Mouse (Mus musculus) WW6 (cell line): ENCODE results near the gene Mapre3.
"Not testable (repeated sequence)": the region's sequence is repeated elsewhere in the genome, so short reads cannot be mapped to it uniquely, and the experiment has no call there.

Experiments
- DNase-seq: peaks from one replicate; pipeline ENCODE4 v3.0.0-alpha.2; 2013; ENCODE audit warnings: low read depth, low spot score

Gene Mapre3

DNA sequence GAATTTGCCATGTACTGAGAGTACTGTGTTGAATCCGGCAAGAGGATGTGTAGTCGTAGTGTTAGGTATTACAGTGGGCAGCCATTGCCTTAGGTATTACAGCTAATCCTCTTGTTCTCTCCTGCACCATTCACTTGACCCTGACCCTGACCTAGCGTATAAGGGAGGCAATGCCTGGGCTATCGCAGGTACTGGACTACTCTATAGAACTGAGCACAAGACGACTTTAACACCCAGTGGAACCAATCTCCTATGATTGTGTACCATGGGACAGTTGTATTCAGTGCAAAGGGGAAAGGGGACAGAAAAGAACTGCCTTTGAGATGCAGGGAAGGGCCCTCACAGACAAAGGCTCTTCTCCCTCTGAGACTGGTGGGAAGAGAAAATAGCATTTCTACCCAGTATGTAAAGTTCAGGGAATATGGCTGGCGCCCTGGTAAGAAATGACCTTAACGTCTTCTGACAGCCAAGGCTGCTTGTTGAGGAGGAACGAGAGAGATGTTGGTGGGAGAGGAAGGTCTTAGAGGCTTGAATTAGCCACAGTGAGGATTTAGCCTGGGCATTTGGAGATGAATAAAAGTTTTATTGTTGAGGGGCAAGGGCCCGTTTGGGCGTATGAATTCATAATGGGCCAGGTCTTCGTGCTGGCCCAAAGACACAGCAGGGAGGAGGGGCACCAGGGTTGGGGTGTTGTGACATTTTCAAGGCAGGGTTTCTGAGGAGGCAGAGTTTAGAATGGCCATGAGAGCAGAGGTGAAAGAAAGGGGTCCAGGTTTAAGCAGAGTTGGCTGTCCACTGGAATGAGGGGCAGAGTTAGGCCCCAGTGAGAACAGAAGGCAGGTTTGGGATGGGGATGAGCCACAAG is 9.9 kb downstream of the Mapre3 start:
- no peak for DNase-seq

DNA sequence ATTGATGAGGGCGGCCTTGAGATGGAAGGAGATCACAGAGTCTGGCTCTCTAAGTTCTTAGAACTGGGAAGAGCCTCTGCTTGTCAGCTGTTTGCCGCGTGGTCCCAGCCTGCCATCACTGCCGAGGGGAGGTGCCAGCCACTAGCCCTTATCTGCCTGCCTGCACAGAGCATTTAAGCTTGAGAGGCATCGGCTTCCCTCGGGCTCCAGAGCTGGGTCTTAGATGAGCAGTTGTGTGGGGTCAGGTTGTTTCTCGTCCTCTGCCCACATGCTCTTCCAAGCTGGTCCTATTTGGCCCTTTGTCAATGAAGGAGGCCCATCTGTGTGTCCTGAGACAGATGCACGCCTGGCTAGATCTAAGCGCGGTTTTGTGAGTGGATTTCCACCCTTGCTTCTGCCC is 10.7 kb downstream of the Mapre3 start:
- DNase-seq: no peak

DNA sequence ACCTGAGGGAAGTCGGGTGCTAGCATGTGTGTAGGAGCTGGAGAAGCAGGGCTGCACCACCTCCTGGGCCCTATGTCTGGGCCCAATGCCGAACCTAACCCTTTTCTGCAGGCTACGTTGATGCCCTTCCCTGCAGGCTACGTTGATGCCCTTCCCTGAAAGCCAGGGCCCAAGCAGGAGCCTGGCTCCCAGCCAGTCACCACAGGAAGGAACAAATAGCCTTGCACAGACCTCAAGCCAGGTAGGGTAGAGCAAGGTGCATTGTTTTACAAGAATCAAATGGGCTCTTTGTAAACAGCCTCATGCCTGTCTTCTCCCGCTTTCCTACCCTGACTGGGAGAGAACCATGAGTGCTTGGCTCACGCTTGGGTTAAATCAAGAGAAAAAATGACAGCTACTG is 11.4 kb downstream of the Mapre3 start:
- no peak for DNase-seq

DNA sequence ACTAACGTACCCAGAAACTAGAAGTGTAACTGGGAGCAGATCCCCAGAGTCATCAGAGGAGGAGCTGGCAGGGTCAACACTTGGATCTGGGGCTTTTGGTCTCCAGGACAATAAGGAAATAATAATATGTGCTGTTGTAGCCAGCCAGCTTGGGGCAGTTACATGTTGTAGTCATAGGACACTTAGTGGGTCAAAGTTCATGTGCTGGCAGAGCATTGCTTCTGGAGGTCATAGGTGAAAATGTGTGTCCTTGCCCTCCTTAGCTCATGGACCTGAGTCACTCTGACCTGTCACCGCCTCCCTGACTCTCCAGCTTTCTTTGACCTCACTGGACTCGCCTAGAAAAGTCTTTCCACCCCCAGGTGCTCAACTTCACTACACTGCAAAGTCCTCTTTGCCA is 19.0 kb downstream of the Mapre3 start:
- no peak for DNase-seq

DNA sequence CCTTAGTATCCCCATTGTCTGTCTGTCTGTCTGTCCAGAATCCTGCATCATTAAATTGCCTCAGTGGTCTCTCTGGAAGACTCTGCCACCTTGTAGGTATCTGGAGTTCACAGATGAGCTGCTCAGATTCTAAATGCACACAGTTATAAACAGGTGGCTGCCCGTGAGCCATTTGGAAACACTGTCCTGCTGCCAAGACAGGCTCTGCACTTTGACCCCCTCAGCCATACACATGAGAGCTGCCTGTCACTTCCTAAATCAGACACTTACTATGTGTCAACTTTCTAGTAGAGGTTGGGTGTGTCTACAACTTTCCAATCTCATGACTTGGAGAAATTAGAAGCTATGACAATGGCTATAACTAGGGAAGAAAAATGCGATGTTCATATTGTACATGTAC is 25.3 kb downstream of the Mapre3 start:
- DNase-seq: no peak

DNA sequence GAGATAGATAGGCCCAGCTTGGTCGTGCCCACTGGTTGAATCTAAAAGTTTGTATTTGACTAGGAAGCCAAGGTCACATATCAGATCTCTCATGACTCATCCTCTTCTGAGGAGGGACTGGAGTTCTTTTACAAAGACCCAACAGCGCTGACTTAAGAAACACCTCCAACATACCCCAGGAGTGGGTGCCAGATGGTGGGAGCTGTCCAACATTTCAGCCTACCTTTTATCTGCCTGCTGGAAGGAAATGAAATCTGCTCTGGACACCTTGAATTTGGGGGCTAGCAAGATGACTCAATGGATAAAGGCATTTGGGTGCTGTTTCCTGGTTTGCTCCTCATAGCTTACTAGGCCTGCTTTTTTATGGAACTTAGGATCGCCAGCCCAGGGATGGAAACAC is 27.5 kb downstream of the Mapre3 start:
- no peak for DNase-seq

DNA sequence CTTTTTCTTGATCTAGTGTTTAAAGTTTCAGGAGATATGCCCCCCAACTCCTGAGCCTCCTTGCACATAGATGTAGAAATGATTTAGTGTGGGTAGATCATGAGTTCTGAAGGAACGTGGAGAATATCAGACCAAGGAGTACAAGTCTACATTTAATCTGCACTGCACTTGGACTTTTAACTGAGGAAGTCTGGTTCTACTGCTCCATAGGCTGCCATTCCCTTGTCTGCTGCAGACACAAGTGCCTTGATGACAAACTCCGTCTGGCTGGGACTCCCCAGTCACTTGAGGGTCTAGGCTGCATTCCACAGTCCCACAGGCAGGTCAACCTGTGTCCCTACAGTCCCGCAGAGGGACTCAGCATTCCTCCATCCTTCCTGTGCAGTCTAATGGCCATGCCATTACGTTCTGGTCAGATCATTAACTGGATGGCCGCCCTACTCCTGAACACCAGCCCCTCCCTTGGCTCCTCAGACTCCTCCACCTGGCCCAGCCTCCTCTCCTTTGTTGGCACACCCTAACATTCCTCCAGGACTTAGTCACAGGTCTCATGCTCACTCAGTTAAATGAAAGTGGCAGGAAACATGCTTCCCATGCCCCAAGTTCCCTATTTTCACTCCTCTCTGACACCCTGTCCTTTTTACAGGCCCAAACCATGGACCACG is 35.6 kb downstream of the Mapre3 start:
- DNase-seq: no peak

DNA sequence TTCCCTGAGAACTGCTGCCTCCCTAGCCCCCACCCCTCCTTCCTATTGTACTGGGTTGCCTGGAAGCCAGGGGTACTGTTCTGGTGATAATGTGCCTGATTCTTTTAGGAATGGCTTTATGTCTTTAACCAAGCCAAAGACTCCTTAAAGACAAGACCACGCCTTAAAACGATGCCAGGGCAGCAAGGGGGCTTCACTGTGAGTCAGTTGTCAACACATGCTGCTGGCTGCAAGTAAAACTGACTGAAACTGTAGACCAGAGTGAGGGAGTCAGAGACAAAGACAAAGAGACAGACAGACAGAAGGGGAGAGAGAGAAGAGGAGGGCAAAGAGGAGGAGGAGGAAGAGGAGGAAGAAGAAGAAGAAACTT is 36.1 kb downstream of the Mapre3 start:
- no peak for DNase-seq

DNA sequence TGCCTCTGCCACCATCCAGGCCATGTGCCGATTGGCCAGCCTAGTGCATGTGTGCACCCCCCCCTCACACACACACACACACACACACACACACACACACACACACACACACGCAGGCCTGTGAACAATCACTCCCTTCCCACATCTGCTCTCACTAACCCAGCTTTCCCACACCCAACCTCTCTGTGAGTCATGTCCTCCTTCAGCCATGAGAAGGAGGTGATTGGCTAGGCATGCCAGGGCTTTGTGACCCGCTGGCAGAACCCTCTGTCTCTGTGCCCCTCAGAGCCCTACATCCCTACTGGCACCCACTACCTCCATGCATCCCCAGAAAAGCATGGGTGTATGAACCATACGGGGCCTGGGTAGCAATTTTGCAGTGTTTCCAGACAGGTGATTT is 39.1 kb downstream of the Mapre3 start:
- DNase-seq: no peak

DNA sequence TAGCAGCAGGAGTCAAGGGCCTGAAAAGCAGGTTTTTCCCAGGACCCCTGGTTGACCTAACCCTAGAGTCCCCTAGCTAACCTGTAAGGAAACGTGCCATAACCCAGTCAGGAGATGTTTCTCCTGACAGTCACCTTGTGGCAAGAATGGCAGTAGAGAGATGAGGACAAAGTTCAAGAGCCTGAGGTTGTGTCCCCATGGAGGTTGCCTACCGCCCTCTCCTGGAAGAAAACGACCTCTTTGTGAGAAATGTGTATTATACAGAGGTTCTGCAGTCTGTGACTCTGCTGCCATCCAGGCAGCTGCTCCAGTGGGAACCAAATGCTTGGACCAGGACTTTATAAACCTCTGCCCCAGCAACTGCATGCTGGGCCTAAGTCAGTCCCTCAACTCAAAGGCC is 41.2 kb downstream of the Mapre3 start:
- no peak for DNase-seq

DNA sequence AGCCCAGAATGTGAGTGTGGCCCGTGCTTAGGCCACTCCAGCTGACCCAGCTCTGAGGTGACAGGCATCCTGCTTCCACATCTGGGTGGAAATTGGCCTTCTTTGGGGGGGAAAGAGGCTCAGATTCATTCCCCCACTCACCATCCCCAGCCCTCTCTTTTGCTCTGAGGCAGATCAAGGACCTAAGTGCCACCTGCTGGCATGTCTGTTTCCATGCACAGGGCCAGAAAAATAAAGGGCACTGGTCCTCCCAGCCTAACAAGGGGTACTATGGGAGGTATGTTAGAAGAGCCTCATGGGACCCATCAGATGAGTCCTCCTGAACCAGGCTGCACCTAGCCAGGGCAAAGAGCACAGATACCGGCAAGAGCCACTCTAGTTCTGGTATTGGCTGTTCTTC is 41.7 kb downstream of the Mapre3 start:
- DNase-seq: no peak

DNA sequence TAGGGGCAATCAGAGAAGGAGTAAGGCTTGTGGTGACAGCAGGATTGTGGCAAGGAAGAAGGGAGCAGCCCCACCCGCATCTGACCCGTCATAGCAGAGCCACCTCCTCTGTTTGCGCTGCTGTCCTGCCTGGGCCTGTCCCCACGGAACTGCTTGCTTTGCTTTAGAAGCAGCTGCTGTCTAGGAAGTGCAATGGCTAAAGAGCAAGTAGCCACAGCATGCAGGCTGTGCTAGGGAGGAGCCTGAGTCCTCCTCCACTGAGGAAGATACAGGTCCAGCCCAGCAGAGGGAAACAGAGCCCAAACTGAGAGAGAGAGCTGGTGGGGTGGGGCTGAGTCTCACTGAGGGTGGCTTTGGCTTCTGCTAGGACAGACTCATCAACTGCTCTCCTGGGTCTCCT is 49.4 kb downstream of the Mapre3 start:
- no peak for DNase-seq

DNA sequence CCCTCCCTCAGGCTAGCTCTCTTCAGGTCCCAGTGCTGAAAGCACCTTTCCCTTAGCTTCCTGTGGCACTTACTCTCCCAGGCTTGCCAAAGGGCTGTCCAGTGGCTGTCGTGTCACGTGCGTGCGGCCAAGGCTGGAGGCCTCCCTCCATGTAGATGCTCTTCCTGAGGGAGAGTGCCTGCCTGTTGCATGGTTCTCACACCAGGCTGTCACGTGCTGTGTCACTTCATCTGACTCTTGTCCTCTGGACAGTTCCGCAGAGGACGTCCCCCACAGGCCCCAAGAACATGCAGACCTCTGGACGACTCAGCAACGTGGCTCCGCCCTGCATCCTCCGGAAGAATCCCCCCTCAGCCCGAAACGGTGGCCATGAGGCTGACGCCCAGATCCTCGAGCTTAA is 49.9 kb downstream of the Mapre3 start:
- DNase-seq: no peak

DNA sequence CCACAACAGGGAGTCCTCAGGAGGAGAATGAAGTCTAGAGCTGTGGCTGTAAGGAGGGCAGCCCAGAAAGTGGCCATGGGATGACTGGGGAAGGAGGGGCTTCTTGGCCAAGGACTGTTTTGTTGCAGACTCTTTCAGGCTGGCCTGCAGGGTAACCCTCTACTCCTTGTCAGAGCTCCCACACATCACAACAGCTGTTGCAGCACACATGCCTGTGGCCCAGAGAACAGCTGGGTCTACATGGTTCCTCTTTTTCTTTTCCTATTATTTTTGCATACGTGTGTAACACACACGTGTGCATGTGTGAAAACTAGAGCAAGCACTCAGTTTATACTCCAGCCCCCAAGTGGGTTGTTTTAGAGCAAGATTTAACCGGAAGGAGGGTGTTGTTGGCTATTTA is 52.4 kb downstream of the Mapre3 start:
- no peak for DNase-seq

DNA sequence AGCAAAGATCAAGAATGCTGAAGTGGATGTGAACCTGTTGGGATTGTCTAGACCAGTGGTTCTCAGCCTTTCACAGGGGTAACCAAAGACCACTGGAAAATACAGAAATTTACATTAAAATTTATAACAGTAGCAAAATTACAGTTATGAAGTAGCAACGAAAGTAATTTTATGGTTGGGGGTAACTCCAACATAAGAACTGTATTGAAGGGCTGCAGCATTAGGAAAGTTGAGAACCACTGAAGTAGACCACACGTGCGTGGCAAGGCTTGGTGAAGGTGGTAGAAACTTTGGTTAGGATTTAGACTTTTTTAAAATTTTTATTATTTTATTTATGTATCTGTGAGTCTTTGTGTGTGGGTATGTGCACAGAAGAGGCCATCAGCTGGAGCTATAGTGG is 53.3 kb downstream of the Mapre3 start, which contains the start of gene Tmem214:
Gene Tmem214, plus strand, starts transcription at position 301 of the 400 bp plus-strand sequence.
- DNase-seq: no peak

DNA sequence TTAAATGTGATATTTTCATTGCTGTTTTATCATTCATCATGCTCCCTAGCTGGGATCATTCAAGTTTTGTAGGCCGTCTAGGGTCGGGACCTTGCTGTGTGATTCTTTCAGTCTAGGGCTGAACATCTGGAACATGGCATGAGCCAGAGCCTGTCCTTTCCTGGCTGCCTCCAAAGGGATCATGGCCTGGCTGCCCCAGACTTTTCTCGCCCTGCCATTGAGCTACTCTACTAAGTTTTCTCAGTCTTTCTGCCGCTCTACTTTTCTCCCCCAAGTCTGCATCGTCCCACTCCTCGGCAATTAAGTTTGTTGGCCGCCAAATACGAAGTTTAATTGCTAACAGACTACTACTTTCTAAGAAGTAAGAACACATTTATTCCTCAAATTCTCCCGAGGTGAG is 54.5 kb downstream of the Mapre3 start:
- DNase-seq: no peak

DNA sequence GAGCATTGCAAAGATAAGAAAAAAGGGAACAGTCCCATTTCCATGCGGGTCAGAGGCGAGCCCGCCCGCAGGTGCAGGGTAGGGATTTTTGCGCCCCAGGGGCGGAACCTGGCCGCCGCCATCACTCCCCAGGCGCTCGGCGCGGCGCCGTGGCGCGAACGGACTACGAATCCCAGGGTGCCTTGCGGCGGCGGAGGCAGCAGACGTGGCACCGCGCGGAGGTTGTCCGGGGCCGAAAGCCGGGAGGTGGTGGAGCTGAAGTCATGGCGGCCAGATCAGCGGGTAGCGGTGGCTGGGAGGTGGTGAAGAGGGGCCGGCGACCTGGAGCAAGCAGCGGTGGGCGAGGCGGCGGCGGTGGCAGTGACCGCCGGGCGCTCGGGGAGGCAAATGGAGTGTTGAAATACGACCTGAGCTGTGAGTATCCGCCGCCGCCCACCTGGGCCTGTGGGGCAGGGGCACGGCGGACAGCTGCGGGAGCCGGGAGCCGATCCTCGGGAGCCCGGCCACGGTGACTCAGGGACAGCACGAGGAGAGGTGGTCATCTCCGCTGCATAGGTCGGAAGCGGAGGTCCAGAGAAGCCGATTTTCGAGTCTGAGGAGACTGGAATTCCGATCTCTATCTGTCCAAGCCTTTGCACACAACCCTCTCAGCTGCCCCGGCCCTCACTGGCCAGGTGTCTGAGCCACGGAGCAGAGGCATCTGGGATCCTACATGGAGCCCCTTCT is 55.1 kb downstream of the Mapre3 start:
- peak; percentile 71 for DNase-seq

DNA sequence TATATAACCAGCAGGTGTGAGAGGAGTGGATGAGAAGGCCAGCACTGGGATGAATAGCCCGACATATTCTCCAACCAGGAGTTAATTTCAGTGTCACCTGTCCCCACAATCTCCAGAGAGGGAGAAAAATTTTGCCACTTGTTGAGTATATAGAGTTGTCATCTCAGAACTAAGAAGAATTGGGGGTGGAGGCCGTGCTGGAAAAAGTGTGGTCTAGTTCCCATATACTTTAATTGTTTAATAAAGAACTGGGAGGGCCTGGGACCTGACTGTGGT is 55.6 kb downstream of the Mapre3 start:
- no peak for DNase-seq

DNA sequence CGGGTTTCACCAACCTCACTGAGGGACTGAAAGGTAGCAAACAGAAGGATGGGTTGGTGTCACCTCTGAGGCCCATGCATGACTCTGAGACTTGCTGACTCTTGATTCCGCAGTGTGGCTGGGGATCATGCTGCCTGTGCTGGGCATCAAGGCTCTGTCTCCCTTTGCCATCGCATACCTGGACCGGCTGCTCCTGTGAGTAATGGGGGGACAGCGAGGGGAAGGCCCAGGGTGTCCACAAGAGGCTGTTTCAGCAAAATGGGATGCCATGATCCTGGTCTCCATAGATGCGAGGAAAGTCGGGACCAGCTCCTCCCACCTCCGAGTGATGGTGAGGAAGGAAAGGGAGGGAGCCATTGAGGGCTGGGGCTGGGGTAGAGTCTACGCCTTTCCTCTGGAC is 58.1 kb downstream of the Mapre3 start:
- no peak for DNase-seq

DNA sequence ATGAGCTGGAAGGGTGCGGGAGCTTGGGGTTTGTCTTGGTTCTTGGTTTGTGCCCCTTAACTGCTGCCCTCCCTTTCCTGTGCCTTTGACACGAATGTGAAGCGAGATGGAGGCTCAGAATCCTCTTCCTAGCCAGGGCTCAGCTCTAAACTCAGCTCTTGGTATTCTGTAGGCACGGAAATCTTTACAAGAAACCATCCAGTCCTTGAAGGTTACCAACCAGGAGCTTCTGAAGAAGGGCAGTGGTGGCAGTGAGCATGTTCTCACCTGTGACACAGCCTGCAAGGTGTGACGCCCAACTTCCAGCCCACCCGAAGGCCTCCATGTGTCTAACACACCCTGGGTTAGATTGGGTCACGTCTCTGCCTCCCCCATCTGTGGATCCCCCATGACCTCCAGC is 59.9 kb downstream of the Mapre3 start:
- DNase-seq: no peak

DNA sequence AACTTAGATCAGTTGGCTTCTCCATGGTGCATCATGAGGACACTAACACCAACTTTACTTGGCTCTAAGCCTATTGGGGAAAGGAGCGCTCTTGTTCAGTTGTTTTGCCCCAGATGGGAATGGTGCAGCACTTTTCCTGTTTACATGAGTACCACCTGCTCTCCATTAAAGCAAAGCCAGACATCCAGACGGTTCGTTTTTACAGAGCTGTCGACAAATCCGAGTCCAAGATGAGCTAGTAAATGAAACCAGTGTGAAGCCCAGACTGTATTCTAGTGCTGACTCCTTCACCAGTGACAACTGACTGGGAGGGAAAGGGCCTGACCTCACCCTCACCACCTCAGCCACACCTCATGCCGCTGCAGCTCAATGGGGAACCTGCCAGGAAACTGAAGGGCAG is 64.2 kb downstream of the Mapre3 start:
- no peak for DNase-seq

DNA sequence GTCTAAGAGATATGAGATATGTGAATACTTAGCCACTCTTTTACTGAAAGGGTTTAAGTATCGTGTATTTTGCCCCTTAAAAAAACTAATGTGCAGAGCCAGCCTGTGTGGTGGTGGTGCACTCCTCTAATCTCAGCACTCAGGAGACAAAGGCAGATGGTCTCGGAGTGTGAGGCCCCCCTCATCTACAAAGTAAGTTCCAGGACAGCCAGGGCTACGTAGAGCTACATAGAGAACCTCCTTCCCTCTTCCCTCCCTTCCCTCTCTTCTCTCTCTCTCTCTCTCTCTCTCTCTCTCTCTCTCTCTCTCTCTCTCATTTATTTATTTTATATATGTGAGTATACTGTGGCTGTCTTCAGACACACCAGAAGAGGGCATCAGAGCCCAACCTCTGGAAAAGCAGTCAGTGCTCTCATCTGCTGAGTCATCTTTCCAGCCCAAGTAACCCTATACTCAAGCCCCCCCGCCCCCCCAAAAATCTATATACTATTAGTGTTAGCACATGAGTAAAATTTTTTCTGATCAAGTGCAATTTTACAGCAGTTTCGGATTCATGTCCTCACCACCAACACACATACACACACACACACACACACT is 65.0 kb downstream of the Mapre3 start:
- DNase-seq: no peak

DNA sequence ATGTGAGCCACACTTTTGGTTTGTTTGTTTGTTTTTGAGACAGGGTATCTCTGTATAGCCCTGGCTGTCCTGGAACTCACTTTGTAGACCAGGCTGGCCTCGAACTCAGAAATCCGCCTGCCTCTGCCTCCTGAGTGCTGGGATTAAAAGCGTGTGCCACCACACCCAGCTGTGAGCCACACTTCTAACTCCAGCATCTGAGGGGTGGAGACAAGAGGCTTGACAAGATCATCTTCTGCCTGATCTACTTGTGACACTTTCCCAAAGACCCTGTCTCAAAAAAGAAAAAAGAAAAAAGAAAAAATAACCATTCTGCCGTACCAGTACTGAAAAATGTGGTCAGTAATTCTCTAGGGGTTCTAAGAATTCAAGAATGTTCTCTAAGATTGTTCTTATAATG is 67.4 kb downstream of the Mapre3 start:
- DNase-seq: not testable (repeated sequence)
